Mouse (Mus musculus) liver, embryonic 14.5 days (tissue): ENCODE data around the gene Ikzf2. TPM values are rescaled to one million over a fixed set of nuclear protein-coding genes. Genes with fewer than 3 reads are reported as not detected.
A peak's percentile ranks its signal among the peaks of the same experiment; 100 is the strongest.

Experiments used
- ATAC-seq: fragments of 200-750 bp; cut with Nextera tagmentation; 2 replicates; pipeline ENCODE4 v1.8.0; 2017; ENCODE audit warnings: moderate number of reproducible peaks, mild to moderate bottlenecking, moderate library complexity; ENCODE audit not compliant: insufficient read depth
- DNase-seq, 3 experiments: peaks; one replicate each; pipeline ENCODE4 v3.0.0-alpha.2; 2012 to 2013; ENCODE audit warnings: low read depth in 3 of 3, low spot score in 3 of 3
- H3K27ac ChIP-seq: fragments of 300-500 bp; sonication (generic); 2 replicates; pipeline ENCODE4 v1.5.1; 2014; ENCODE audit warnings: moderate library complexity, mild to moderate bottlenecking, control low read depth, inconsistent platforms
- H3K27me3 ChIP-seq: fragments of 300-500 bp; sonication (generic); 2 replicates; pipeline ENCODE4 v1.6.1; 2014; ENCODE audit warnings: mild to moderate bottlenecking, low read length, moderate library complexity; ENCODE audit not compliant: control insufficient read depth, insufficient read depth
- H3K36me3 ChIP-seq: fragments of 300-500 bp; sonication (generic); replicated peaks from 2 replicates; pipeline ENCODE4 v1.6.1; 2014; ENCODE audit warnings: low read depth; ENCODE audit not compliant: control insufficient read depth, insufficient read depth
- H3K4me1 ChIP-seq, 2 experiments: fragments of 200-500 bp in 1 of 2; fragments of 300-500 bp in 1 of 2; sonication (generic) in 1 of 2; replicated peaks; 2 replicates each; pipeline ENCODE4 v1.6.1; 2012 to 2014; ENCODE audit warnings: antibody characterized with exemption in 1 of 2, inconsistent platforms in 1 of 2, low read length in 1 of 2; ENCODE audit not compliant: control insufficient read depth in 2 of 2, insufficient read depth in 2 of 2
- H3K4me2 ChIP-seq: fragments of 300-500 bp; sonication (generic); 2 replicates; pipeline ENCODE4 v1.6.1; 2014; ENCODE audit warnings: low read depth, mild to moderate bottlenecking, control low read depth, moderate library complexity
- H3K4me3 ChIP-seq, 2 experiments: fragments of 200-500 bp in 1 of 2; fragments of 300-500 bp in 1 of 2; sonication (generic) in 1 of 2; 2 replicates each; pipeline ENCODE4 v1.5.1; 2012 to 2014; ENCODE audit warnings: low read depth in 2 of 2, low read length in 2 of 2, mild to moderate bottlenecking in 2 of 2, control low read depth in 1 of 2, inconsistent platforms in 1 of 2, moderate library complexity in 1 of 2; ENCODE audit not compliant: insufficient read depth in 1 of 2
- H3K9ac ChIP-seq: fragments of 300-500 bp; sonication (generic); replicated peaks from 2 replicates; pipeline ENCODE4 v1.6.1; 2014; ENCODE audit warnings: mild to moderate bottlenecking, control low read depth, moderate library complexity
- H3K9me3 ChIP-seq: fragments of 300-500 bp; sonication (generic); 2 replicates; pipeline ENCODE4 v1.6.1; 2016; ENCODE audit warnings: low read length, mixed read lengths; ENCODE audit not compliant: control insufficient read depth
- CTCF ChIP-seq: IDR thresholded peaks from 2 replicates; pipeline ENCODE4 v1.5.1; 2016; ENCODE audit warnings: antibody characterized with exemption, low read depth, control low read depth
- EP300 ChIP-seq: IDR thresholded peaks from 2 replicates; pipeline ENCODE4 v1.6.1; 2016; ENCODE audit warnings: antibody characterized with exemption, low read depth
- WGBS: fragments of 180-500 bp; shearing (Covaris S2); extraction: QIAGEN DNeasy Blood & Tissue Kit; methylation state at CpG from one replicate; pipeline ENCODE4 v1.1.7; 2014; ENCODE audit not compliant: insufficient replicate concordance; 5-methylcytosine and 5-hydroxymethylcytosine counted together
- polyA plus RNA-seq, 2 experiments: library from polyadenylated mRNA; depleted of rRNA in 1 of 2; stranded (reverse) in 1 of 2; unstranded in 1 of 2; fragments of >200 nt; fragmentation: Nextera tagmentation in 1 of 2; extraction: Ambion mirVana in 1 of 2; gene quantifications; 2 replicates each; pipeline versions ENCODE4 v1.2.1 to v1.2.3; 2012 to 2014

Ikzf2 gene
- polyA plus RNA-seq, 2 experiments = 0.19 to 0.30 TPM

- no peak for DNase-seq
- peak overlapping the region; percentile 82 for H3K4me3 ChIP-seq
- 1% methylated on average over 6 of the region's 6 CpGs for WGBS
- H3K4me1 ChIP-seq = peaks cover 2 to 15% of the 10 kb centered on the region in 2 experiments; a peak in 3 of 4 replicates
- ATAC-seq = no peak
- peaks cover 3% of the 10 kb centered on the region for H3K27me3 ChIP-seq
- H3K4me2 ChIP-seq = peak overlapping the region; percentile 91
- no peaks in the 10 kb centered on the region for H3K36me3 ChIP-seq
- H3K9ac ChIP-seq = no peak overlapping the region
- TF ChIP-seq CTCF = no peak
- no peak for TF ChIP-seq EP300
- H3K27ac ChIP-seq = no peak overlapping the region
- no peaks in the 10 kb centered on the region for H3K9me3 ChIP-seq
Observed at GRCm38 (mm10) chr1:69686741-69687075, 337 bp downstream of the Ikzf2 start.

GRCm38 (mm10) chr1:69685890-69686490 is 1.1 kb downstream of the Ikzf2 start:
- Histone ChIP-seq H3K27me3 (peaks cover 3% of the 10 kb centered on the region), H3K36me3 (no peaks in the 10 kb centered on the region), H3K27ac (no peak overlapping the region), H3K4me1 (peaks cover 2 to 15% of the 10 kb centered on the region in 2 experiments; a peak in 3 of 4 replicates), H3K4me2 (peak overlapping the region; percentile 91), H3K4me3 (peak overlapping the region; percentile 45 to 62), H3K9ac (no peak overlapping the region), H3K9me3 (no peaks in the 10 kb centered on the region)
- ATAC-seq (no peak), DNase-seq (no peak)
- WGBS = under 1% methylated on average over 13 of the region's 15 CpGs
- no peak for TF ChIP-seq CTCF
- TF ChIP-seq EP300 = no peak

- ATAC-seq (no peak), DNase-seq (no peak)
- Histone ChIP-seq H3K9me3 (no peaks in the 10 kb centered on the region), H3K27ac (no peak overlapping the region), H3K27me3 (peaks cover 3% of the 10 kb centered on the region), H3K36me3 (no peaks in the 10 kb centered on the region), H3K4me1 (peaks cover 2 to 15% of the 10 kb centered on the region in 2 experiments; a peak in 3 of 4 replicates), H3K4me2 (peak overlapping the region; percentile 91), H3K4me3 (peak overlapping the region; percentile 45 to 62), H3K9ac (peak overlapping the region; percentile 42)
- WGBS = 0% methylated on average over 11 of the region's 11 CpGs
- TF ChIP-seq CTCF = no peak
- TF ChIP-seq EP300 = no peak
Observed at GRCm38 (mm10) chr1:69685049-69685889, 1.8 kb downstream of the Ikzf2 start.

GRCm38 (mm10) chr1:69684280-69685040 is 2.6 kb downstream of the Ikzf2 start:
- peaks cover 2 to 15% of the 10 kb centered on the region in 2 experiments; a peak in 3 of 4 replicates for H3K4me1 ChIP-seq
- DNase-seq = no peak
- no peak for TF ChIP-seq EP300
- no peak for TF ChIP-seq CTCF
- WGBS = 5% methylated on average over 13 of the region's 13 CpGs
- H3K27me3 ChIP-seq = peaks cover 3% of the 10 kb centered on the region
- H3K4me3 ChIP-seq = peak overlapping the region; percentile 11 to 45; a peak in 3 of 4 replicates
- H3K27ac ChIP-seq = no peak overlapping the region
- ATAC-seq = no peak
- no peak overlapping the region for H3K9ac ChIP-seq
- no peaks in the 10 kb centered on the region for H3K36me3 ChIP-seq
- H3K4me2 ChIP-seq = peak overlapping the region; percentile 91
- no peaks in the 10 kb centered on the region for H3K9me3 ChIP-seq

GRCm38 (mm10) chr1:69683851-69684250 is 3.2 kb downstream of the Ikzf2 start:
- no peak for TF ChIP-seq CTCF
- TF ChIP-seq EP300 = no peak
- H3K4me2 ChIP-seq = peak overlapping the region; percentile 91

More at GRCm38 (mm10) chr1:69683851-69684250, 3.2 kb downstream of the Ikzf2 start:
- 15% methylated on average over 3 of the region's 3 CpGs for WGBS
- no peak overlapping the region for H3K4me3 ChIP-seq
- no peaks in the 10 kb centered on the region for H3K9me3 ChIP-seq
- no peaks in the 10 kb centered on the region for H3K36me3 ChIP-seq
- ATAC-seq (no peak), DNase-seq (no peak)
- H3K27me3 ChIP-seq = peaks cover 3% of the 10 kb centered on the region
- H3K4me1 ChIP-seq = peaks cover 2 to 14% of the 10 kb centered on the region in 2 experiments; a peak in 3 of 4 replicates
- H3K27ac ChIP-seq = no peak overlapping the region
- H3K9ac ChIP-seq = no peak overlapping the region
